Mouse (Mus musculus) stomach, embryonic 14.5 days (tissue): Measurements from ENCODE around the gene Arid3b. TPM values are rescaled to one million over a fixed set of nuclear protein-coding genes. Genes with fewer than 3 reads are reported as not detected.
"Not testable (repeated sequence)": the region's sequence is repeated elsewhere in the genome, so short reads cannot be mapped to it uniquely, and the experiment has no call there.

Source experiments
- ATAC-seq: fragments of 200-750 bp; cut with Nextera tagmentation; 2 replicates; pipeline ENCODE4 v1.8.0; 2017; ENCODE audit warnings: low read depth, moderate TSS enrichment; ENCODE audit not compliant: insufficient number of reproducible peaks, insufficient read depth, low FRiP score
- H3K27ac ChIP-seq: fragments of 300-500 bp; sonication (generic); 2 replicates; pipeline ENCODE4 v1.5.1; 2014; ENCODE audit warnings: mild to moderate bottlenecking, low read length, moderate library complexity, mixed read lengths
- H3K27me3 ChIP-seq: fragments of 300-500 bp; sonication (generic); 2 replicates; pipeline ENCODE4 v1.6.1; 2014; ENCODE audit warnings: low read length, control low read depth, mixed read lengths; ENCODE audit not compliant: control insufficient read depth, insufficient read depth
- H3K36me3 ChIP-seq: fragments of 300-500 bp; sonication (generic); 2 replicates; pipeline ENCODE4 v1.6.1; 2014; ENCODE audit warnings: mild to moderate bottlenecking, control low read depth, low read length, moderate library complexity, mixed read lengths; ENCODE audit not compliant: control insufficient read depth, insufficient read depth
- H3K4me1 ChIP-seq: fragments of 300-500 bp; sonication (generic); 2 replicates; pipeline ENCODE4 v1.6.1; 2014; ENCODE audit warnings: low read length, control low read depth, mixed read lengths; ENCODE audit not compliant: control insufficient read depth, insufficient read depth
- H3K4me2 ChIP-seq: fragments of 300-500 bp; sonication (generic); replicated peaks from 2 replicates; pipeline ENCODE4 v1.6.1; 2014; ENCODE audit warnings: low read depth, low read length, control low read depth
- H3K4me3 ChIP-seq: fragments of 300-500 bp; sonication (generic); 2 replicates; pipeline ENCODE4 v1.5.1; 2014; ENCODE audit warnings: low read depth, low read length, control low read depth
- H3K9ac ChIP-seq: fragments of 300-500 bp; sonication (generic); replicated peaks from 2 replicates; pipeline ENCODE4 v1.6.1; 2014; ENCODE audit warnings: low read depth, mild to moderate bottlenecking, control low read depth, low read length, moderate library complexity, mixed read lengths
- H3K9me3 ChIP-seq: fragments of 300-500 bp; sonication (generic); 2 replicates; pipeline ENCODE4 v1.6.1; 2016; ENCODE audit warnings: low read depth, low read length, control low read depth; ENCODE audit not compliant: control insufficient read depth
- WGBS: fragments of 180-500 bp; shearing (Covaris S2); extraction: QIAGEN DNeasy Blood & Tissue Kit; methylation state at CpG from one replicate; pipeline ENCODE4 v1.1.7; 2014; 5-methylcytosine and 5-hydroxymethylcytosine counted together
- polyA plus RNA-seq: library from polyadenylated mRNA; unstranded; fragments of >200 nt; fragmentation: Nextera tagmentation; extraction: Ambion mirVana; gene quantifications from 2 replicates; pipeline ENCODE4 v1.2.1, GENCODE M21; 2014

Arid3b gene
- 5.5 and 8.5 TPM in 2 replicates for polyA plus RNA-seq

DNA sequence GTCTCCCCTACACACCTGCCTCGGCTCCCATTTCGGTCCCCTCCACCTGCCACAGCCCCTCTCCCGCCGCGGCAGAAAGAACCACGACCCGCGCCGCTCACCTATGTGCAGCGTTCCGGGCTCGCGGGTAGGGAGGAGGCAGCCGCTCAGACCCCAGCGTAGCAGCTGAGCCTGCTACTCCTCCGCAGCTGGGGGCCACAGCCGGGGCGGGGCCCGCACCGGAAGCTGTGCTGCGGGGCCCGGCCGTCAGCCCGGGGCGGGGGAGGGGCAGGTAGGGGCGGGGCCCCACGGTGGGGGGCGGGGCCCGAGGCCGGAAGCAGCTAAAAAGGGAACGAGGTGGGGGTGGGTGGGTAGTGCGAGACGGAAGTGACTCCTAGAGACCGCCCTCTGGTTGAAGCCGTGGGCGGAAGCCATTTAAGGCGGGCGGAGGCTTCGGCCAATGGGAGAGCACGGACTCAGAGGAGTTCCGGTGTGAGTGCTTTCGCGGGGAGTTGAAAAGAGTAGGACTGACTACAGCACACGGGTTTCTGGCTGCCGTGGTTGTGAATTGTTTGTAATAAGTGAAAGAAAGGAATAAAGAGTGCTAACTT is at the start of gene Arid3b:
TSS of gene Arid3b (minus strand) at position 213 of the 590 bp plus-strand sequence.
- Histone ChIP-seq H3K9me3 (no peaks in the 10 kb centered on the region), H3K4me1 (peaks cover 7% of the 10 kb centered on the region), H3K27me3 (no peaks in the 10 kb centered on the region), H3K36me3 (no peaks in the 10 kb centered on the region), H3K9ac (peak within 1 kb of the TSS; percentile 33; the same call in 1 of the 2 replicates), H3K4me3 (peak within 1 kb of the TSS; percentile 65), H3K4me2 (peak within 1 kb of the TSS; percentile 83), H3K27ac (0 out of 2 replicates have a peak within 1 kb of the TSS, but pooled peaks have one; percentile 44)
- WGBS, result under 1% methylated on average over 45 of the region's 45 CpGs
- peak; percentile 100 for ATAC-seq

DNA sequence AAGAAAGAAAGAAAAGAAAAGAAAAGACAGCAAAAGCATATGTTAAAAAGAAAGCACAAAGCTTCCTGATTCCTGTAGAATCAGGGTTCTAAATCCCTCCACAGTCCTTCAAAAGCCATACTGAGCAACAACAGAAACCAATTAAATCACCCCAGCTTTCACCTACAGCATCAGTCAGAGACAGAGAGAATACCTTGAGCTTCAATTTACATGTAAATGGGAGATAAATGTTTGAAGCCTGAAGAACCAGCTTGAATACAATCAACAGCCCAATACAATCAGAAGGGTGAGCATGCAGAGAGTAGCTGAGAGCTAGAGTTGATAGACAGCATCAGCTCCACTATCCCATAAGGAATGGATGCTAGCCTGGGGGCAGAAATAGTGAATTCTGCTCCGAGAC is 46.8 kb upstream of the Arid3b start:
- Histone ChIP-seq H3K4me1 (no peaks in the 10 kb centered on the region), H3K9ac (no peak overlapping the region), H3K27me3 (no peaks in the 10 kb centered on the region), H3K27ac (no peak overlapping the region), H3K4me2 (no peak overlapping the region), H3K4me3 (no peak overlapping the region), H3K36me3 (no peaks in the 10 kb centered on the region), H3K9me3 (no peaks in the 10 kb centered on the region)
- WGBS, result 53% methylated on average over 1 of the region's 1 CpGs
- no peak for ATAC-seq

DNA sequence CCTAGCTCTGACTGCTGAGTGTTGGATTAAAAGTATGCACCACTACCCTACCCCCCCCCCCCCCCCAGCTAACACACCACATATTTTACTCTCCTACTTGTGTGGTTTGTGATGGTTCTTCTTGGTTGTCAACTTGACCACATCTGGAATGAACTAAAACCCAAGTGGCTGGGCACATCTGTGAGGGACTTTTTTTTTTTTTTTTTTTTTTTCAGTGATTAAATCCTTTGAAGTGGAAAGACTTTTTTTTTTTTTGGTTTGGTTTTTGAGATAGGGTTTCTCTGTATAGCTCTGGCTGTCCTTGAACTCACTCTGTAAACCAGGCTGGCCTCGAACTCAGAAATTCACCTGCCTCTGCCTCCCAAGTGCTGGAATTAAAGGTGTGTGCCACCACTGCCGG is 45.2 kb upstream of the Arid3b start:
- not testable (repeated sequence) for H3K27ac ChIP-seq, H3K4me3 ChIP-seq, H3K4me2 ChIP-seq, H3K27me3 ChIP-seq, H3K9ac ChIP-seq, H3K4me1 ChIP-seq, ATAC-seq, H3K9me3 ChIP-seq, H3K36me3 ChIP-seq
- 84% methylated on average over 2 of the region's 2 CpGs for WGBS

DNA sequence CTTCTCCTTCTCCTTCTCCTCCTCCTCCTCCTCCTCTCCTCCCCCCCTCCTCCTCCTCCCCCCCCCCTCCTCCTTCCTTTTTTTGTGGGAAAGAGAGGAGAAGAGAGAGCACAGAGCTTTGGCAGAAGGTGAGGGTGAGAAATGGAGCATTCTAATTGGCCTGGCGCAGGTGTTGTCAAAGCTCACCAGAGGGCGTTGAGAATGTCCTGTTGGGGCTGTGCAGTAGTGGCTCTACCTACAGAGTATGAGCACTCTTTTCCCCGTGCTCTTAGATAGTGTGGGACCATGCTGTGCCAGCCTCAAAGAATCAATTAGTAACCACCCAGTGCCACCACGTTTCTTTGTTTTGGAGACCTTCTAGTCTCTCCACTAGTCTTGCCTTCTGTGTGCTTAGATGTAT is 43.7 kb upstream of the Arid3b start:
- Histone ChIP-seq H3K4me2 (no peak overlapping the region), H3K4me1 (no peaks in the 10 kb centered on the region), H3K27ac (no peak overlapping the region), H3K4me3 (no peak overlapping the region), H3K36me3 (no peaks in the 10 kb centered on the region), H3K9me3 (no peaks in the 10 kb centered on the region), H3K9ac (no peak overlapping the region), H3K27me3 (no peaks in the 10 kb centered on the region)
- ATAC-seq, result no peak
- WGBS, result 18% methylated on average over 4 of the region's 4 CpGs

DNA sequence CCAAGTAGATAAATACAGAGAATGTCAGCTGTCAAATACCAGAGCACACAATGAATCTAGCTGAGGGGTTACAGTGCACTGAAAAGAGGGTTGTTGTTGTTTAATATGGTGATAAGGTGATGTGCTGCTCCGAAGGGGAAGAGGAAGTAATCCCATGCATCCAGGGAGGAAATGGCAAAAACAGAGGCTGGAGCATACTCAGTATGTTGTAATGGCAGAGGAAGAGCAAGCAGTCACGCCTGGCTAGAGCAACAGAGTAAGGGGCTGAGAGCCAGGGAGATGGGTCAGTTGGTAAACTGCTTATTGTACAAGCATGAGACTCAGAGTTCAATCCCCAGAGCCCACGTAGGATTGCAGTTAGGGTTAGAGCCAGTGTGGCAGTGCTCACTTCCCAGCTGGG is 42.6 kb upstream of the Arid3b start:
- WGBS, result 45% methylated on average over 3 of the region's 3 CpGs
- H3K9me3 ChIP-seq, result no peaks in the 10 kb centered on the region
- H3K9ac ChIP-seq, result no peak overlapping the region
- no peak overlapping the region for H3K27ac ChIP-seq
- ATAC-seq, result no peak
- H3K4me1 ChIP-seq, result no peaks in the 10 kb centered on the region
- H3K36me3 ChIP-seq, result no peaks in the 10 kb centered on the region
- H3K4me2 ChIP-seq, result no peak overlapping the region
- no peaks in the 10 kb centered on the region for H3K27me3 ChIP-seq
- no peak overlapping the region for H3K4me3 ChIP-seq

DNA sequence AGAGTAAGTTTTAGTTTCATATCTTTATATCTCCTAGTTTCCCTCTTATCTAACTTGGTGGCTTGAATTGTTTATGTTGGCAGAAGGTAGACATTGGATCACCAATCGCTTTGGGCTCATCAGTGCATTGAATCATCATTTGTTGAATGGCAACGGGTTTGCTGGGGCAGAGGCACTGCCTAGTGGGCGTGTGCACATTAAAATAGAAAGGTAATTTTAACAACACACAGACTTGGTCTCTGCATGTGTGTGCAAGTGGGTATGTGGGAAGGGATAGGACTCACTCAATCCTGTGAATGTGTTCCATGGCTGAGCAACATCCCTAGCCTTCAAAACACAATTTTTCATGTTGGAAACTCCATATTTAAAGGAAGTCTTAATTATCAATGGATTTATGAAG is 38.4 kb upstream of the Arid3b start:
- Histone ChIP-seq H3K9me3 (no peaks in the 10 kb centered on the region), H3K27me3 (no peaks in the 10 kb centered on the region), H3K4me1 (no peaks in the 10 kb centered on the region), H3K9ac (no peak overlapping the region), H3K27ac (no peak overlapping the region), H3K4me3 (no peak overlapping the region), H3K36me3 (no peaks in the 10 kb centered on the region), H3K4me2 (no peak overlapping the region)
- no peak for ATAC-seq
- 64% methylated on average over 3 of the region's 3 CpGs for WGBS

DNA sequence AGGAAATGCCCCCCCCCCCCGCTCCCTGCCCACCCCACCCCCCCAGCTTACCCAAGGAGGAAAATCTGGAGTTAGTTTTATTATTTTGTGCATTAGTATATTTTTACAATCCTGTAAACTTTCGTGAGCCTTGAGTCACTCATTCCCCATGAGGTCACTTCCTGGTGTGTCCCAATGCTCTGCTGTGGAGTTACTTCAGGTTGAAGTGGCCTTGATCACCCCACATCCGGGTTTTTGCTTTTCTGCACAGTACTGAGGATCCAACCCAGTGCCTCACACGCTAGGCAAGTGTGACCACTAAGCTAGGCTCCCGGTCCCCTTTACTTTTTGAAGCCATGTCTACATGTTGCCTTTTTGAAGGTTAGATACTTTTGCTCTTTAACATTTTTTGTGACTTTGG is 37.5 kb upstream of the Arid3b start:
- no peak overlapping the region for H3K9ac ChIP-seq
- no peak overlapping the region for H3K4me3 ChIP-seq
- no peaks in the 10 kb centered on the region for H3K4me1 ChIP-seq
- H3K27ac ChIP-seq, result no peak overlapping the region
- H3K36me3 ChIP-seq, result no peaks in the 10 kb centered on the region
- H3K4me2 ChIP-seq, result no peak overlapping the region
- whole genome bisulfite sequencing, result 81% methylated on average over 5 of the region's 5 CpGs
- ATAC-seq, result no peak
- H3K9me3 ChIP-seq, result no peaks in the 10 kb centered on the region
- H3K27me3 ChIP-seq, result no peaks in the 10 kb centered on the region

DNA sequence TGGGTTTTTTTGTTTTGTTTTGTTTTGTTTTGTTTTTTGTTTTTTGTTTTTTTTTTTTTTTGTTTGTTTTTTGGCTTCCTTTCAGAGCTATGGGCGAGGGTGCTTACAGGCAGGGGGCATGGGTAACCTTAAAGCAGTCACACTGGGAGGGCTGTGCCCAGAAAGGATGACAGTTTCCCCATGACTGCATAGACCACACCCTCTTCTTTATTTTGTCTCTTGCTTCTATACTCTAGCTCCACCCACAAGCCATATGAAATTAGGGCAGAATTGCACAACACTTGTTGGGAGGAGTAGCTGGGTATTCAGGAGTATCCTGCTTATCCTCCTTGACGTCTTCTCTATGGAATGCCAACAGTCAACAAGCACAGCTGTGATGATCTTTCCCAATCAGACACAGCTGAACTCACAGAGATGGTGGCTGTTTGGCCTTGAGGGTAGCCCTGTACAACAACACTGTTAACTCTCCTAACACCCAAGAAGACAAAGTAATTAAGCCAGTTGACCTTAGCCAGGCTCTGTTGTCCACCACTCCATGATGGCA is 33.8 kb upstream of the Arid3b start:
- H3K4me2 ChIP-seq, result no peak overlapping the region
- H3K4me1 ChIP-seq, result no peaks in the 10 kb centered on the region
- 49% methylated on average over 2 of the region's 2 CpGs for WGBS
- H3K9me3 ChIP-seq, result no peaks in the 10 kb centered on the region
- no peaks in the 10 kb centered on the region for H3K27me3 ChIP-seq
- no peak overlapping the region for H3K27ac ChIP-seq
- H3K36me3 ChIP-seq, result no peaks in the 10 kb centered on the region
- no peak for ATAC-seq
- no peak overlapping the region for H3K9ac ChIP-seq
- no peak overlapping the region for H3K4me3 ChIP-seq

DNA sequence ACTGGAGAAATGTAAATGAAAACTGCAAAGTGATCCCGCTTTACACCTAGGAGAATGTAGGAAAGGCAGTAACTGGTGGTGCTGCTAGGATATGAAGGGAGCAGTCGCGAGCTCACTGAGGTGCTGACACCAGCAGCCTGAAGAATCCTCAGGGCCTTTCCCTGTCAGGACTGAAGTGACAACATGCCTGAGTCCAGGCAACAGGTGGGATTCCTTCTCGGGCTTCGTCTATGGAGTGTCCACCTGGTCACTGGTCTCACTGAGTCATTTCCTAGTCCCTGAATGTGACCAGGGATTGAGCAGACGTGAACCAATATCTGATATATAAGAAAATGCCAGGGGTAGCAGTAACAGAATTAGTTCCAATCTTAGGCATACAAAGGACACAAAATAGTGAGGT is 32.2 kb upstream of the Arid3b start:
- Histone ChIP-seq H3K4me2 (no peak overlapping the region), H3K9ac (no peak overlapping the region), H3K36me3 (no peaks in the 10 kb centered on the region), H3K9me3 (no peaks in the 10 kb centered on the region), H3K27ac (no peak overlapping the region), H3K4me1 (no peaks in the 10 kb centered on the region), H3K4me3 (no peak overlapping the region), H3K27me3 (no peaks in the 10 kb centered on the region)
- WGBS, result 74% methylated on average over 6 of the region's 6 CpGs
- no peak for ATAC-seq
